Mouse (Mus musculus) liver, embryonic 11.5 days (tissue): ENCODE results near the gene Cyb561d2. TPM values are rescaled to one million over a fixed set of nuclear protein-coding genes. Genes with fewer than 3 reads are reported as not detected.
"Not testable (repeated sequence)": the region's sequence is repeated elsewhere in the genome, so short reads cannot be mapped to it uniquely, and the experiment has no call there.

Experiments
- ATAC-seq: fragments of 200-750 bp; cut with Nextera tagmentation; replicated peaks from 2 replicates; pipeline ENCODE4 v1.8.0; 2017; ENCODE audit warnings: moderate number of reproducible peaks, mild to moderate bottlenecking, moderate TSS enrichment, moderate library complexity; ENCODE audit not compliant: low FRiP score
- DNase-seq: peaks from one replicate; pipeline ENCODE4 v3.0.0-alpha.2; 2017; ENCODE audit warnings: low spot score
- H3K27ac ChIP-seq: fragments of 300-500 bp; sonication (generic); 2 replicates; pipeline ENCODE4 v1.5.1; 2014; ENCODE audit warnings: mild to moderate bottlenecking, low read depth, low read length, control low read depth
- H3K27me3 ChIP-seq: fragments of 300-500 bp; sonication (generic); replicated peaks from 2 replicates; pipeline ENCODE4 v1.6.1; 2014; ENCODE audit warnings: low read length, mixed read lengths; ENCODE audit not compliant: control insufficient read depth, insufficient read depth
- H3K36me3 ChIP-seq: fragments of 300-500 bp; sonication (generic); 2 replicates; pipeline ENCODE4 v1.6.1; 2014; ENCODE audit warnings: mild to moderate bottlenecking, low read length, moderate library complexity, mixed read lengths; ENCODE audit not compliant: control insufficient read depth, insufficient read depth
- H3K4me1 ChIP-seq: fragments of 300-500 bp; sonication (generic); replicated peaks from 2 replicates; pipeline ENCODE4 v1.6.1; 2014; ENCODE audit warnings: low read length, mixed read lengths; ENCODE audit not compliant: control insufficient read depth, insufficient read depth
- H3K4me2 ChIP-seq: fragments of 300-500 bp; sonication (generic); 2 replicates; pipeline ENCODE4 v1.6.1; 2014; ENCODE audit warnings: mild to moderate bottlenecking, control low read depth, moderate library complexity
- H3K4me3 ChIP-seq: fragments of 300-500 bp; sonication (generic); 2 replicates; pipeline ENCODE4 v1.5.1; 2014; ENCODE audit warnings: low read depth, low read length, control low read depth
- H3K9ac ChIP-seq: fragments of 300-500 bp; sonication (generic); 2 replicates; pipeline ENCODE4 v1.6.1; 2014; ENCODE audit warnings: low read depth, low read length, control low read depth
- H3K9me3 ChIP-seq: fragments of 300-500 bp; sonication (generic); 2 replicates; pipeline ENCODE4 v1.6.1; 2016; ENCODE audit warnings: low read length, inconsistent platforms, mixed read lengths; ENCODE audit not compliant: control insufficient read depth
- WGBS: fragments of 180-500 bp; shearing (Covaris S2); extraction: QIAGEN DNeasy Blood & Tissue Kit; methylation state at CpG from one replicate; pipeline ENCODE4 v1.1.7; 2014; 5-methylcytosine and 5-hydroxymethylcytosine counted together
- polyA plus RNA-seq: library from polyadenylated mRNA; unstranded; fragments of >200 nt; fragmentation: Nextera tagmentation; extraction: Ambion mirVana; gene quantifications from 2 replicates; pipeline ENCODE4 v1.2.1, GENCODE M21; 2014

The Cyb561d2 gene
- polyA plus RNA-seq, 1 experiment from 2014 or later = 28.9 TPM

- Histone ChIP-seq H3K4me1 (peaks cover 62% of the 10 kb centered on the region), H3K27ac (peak within 1 kb of the TSS; percentile 80), H3K9me3 (no peaks in the 10 kb centered on the region), H3K4me3 (peak within 1 kb of the TSS; percentile 80), H3K9ac (peak within 1 kb of the TSS; percentile 84), H3K36me3 (peaks cover 23% of the 10 kb centered on the region), H3K27me3 (no peaks in the 10 kb centered on the region), H3K4me2 (peak within 1 kb of the TSS; percentile 78)
- WGBS = 27% methylated on average over 18 of the region's 18 CpGs
- ATAC-seq (no peak), DNase-seq (no peak)
These were observed 25.8 kb upstream of the Cyb561d2 start, which contains the start of gene Hyal2 for GRCm38 (mm10) chr9:107567702-107568319. TSS of gene Hyal2 (plus strand) at chr9:107567945.

- Histone ChIP-seq H3K27ac (peak overlapping the region; percentile 80), H3K4me2 (peak overlapping the region; percentile 78), H3K27me3 (no peaks in the 10 kb centered on the region), H3K9me3 (no peaks in the 10 kb centered on the region), H3K4me1 (peaks cover 56% of the 10 kb centered on the region), H3K9ac (no peak overlapping the region; the same call in 1 of the 2 replicates), H3K4me3 (no peak overlapping the region; the same call in 1 of the 2 replicates), H3K36me3 (peaks cover 18% of the 10 kb centered on the region)
- 57% methylated on average over 3 of the region's 3 CpGs for WGBS
- ATAC-seq = no peak
- DNase-seq = no peak
These were observed 24.9 kb upstream of the Cyb561d2 start for GRCm38 (mm10) chr9:107566855-107567254.

- peak overlapping the region; percentile 78 for H3K4me2 ChIP-seq
- DNase-seq (peak; percentile 75), ATAC-seq (no peak)
- 0 out of 2 replicates have a peak overlapping the region, but pooled peaks have one; percentile 9 for H3K9ac ChIP-seq
- no peaks in the 10 kb centered on the region for H3K27me3 ChIP-seq
- H3K36me3 ChIP-seq = peaks cover 19% of the 10 kb centered on the region
- H3K4me1 ChIP-seq = peaks cover 49% of the 10 kb centered on the region
- H3K9me3 ChIP-seq = no peaks in the 10 kb centered on the region
- H3K4me3 ChIP-seq = no peak overlapping the region
- peak overlapping the region; percentile 80 for H3K27ac ChIP-seq
- 54% methylated on average over 15 of the region's 15 CpGs for WGBS
These were observed 24.2 kb upstream of the Cyb561d2 start for GRCm38 (mm10) chr9:107566041-107566709.

GRCm38 (mm10) chr9:107565556-107565955 is 23.6 kb upstream of the Cyb561d2 start:
- Histone ChIP-seq H3K4me1 (peaks cover 43% of the 10 kb centered on the region), H3K4me2 (peak overlapping the region; percentile 37), H3K36me3 (peaks cover 23% of the 10 kb centered on the region), H3K4me3 (peak overlapping the region; percentile 21)
- WGBS = 43% methylated on average over 5 of the region's 5 CpGs
- H3K9me3 ChIP-seq, DNase-seq, ATAC-seq, H3K27ac ChIP-seq, H3K9ac ChIP-seq, H3K27me3 ChIP-seq: not testable (repeated sequence)

- WGBS = under 1% methylated on average over 46 of the region's 46 CpGs
These were observed 21.1 kb upstream of the Cyb561d2 start, which contains the start of gene Tusc2 for GRCm38 (mm10) chr9:107563029-107563581. TSS of gene Tusc2 (plus strand) at chr9:107563255.

GRCm38 (mm10) chr9:107556346-107556745 is 14.4 kb upstream of the Cyb561d2 start:
- H3K4me3 ChIP-seq = peak overlapping the region; percentile 79
- H3K9me3 ChIP-seq = no peaks in the 10 kb centered on the region
- no peak for DNase-seq
- no peak overlapping the region; the same call in 1 of the 2 replicates for H3K27ac ChIP-seq
- H3K36me3 ChIP-seq = peaks cover 42% of the 10 kb centered on the region
- peak overlapping the region; percentile 89 for H3K9ac ChIP-seq
- no peak for ATAC-seq
- H3K27me3 ChIP-seq = no peaks in the 10 kb centered on the region
- H3K4me2 ChIP-seq = peak overlapping the region; percentile 99
- peaks cover 38% of the 10 kb centered on the region for H3K4me1 ChIP-seq
- WGBS = 62% methylated on average over 3 of the region's 3 CpGs

More at GRCm38 (mm10) chr9:107563029-107563581, 21.1 kb upstream of the Cyb561d2 start, which contains the start of gene Tusc2:
- Histone ChIP-seq H3K4me3 (peak within 1 kb of the TSS; percentile 95), H3K27ac (peak within 1 kb of the TSS; percentile 65; the same call in 1 of the 2 replicates), H3K9ac (peak within 1 kb of the TSS; percentile 89), H3K27me3 (no peaks in the 10 kb centered on the region), H3K36me3 (peaks cover 45% of the 10 kb centered on the region), H3K9me3 (no peaks in the 10 kb centered on the region), H3K4me1 (peaks cover 33% of the 10 kb centered on the region), H3K4me2 (peak within 1 kb of the TSS; percentile 95)
- peak; percentile 94 for ATAC-seq
- DNase-seq = peak; percentile 90

GRCm38 (mm10) chr9:107555701-107556100 is 13.7 kb upstream of the Cyb561d2 start:
- ATAC-seq (no peak), DNase-seq (no peak)
- Histone ChIP-seq H3K27me3 (no peaks in the 10 kb centered on the region), H3K36me3 (peaks cover 35% of the 10 kb centered on the region), H3K9ac (peak overlapping the region; percentile 89), H3K27ac (peak overlapping the region; percentile 42; the same call in 1 of the 2 replicates), H3K4me3 (peak overlapping the region; percentile 79), H3K9me3 (no peaks in the 10 kb centered on the region), H3K4me2 (peak overlapping the region; percentile 99), H3K4me1 (peaks cover 45% of the 10 kb centered on the region)
- 35% methylated on average over 2 of the region's 2 CpGs for WGBS

GRCm38 (mm10) chr9:107555031-107555457 is 13.1 kb upstream of the Cyb561d2 start:
- WGBS = under 1% methylated on average over 23 of the region's 23 CpGs
- peak overlapping the region; percentile 95 for H3K27ac ChIP-seq
- peak overlapping the region; percentile 79 for H3K4me3 ChIP-seq
- peaks cover 48% of the 10 kb centered on the region for H3K4me1 ChIP-seq
- ATAC-seq = peak; percentile 10
- peaks cover 30% of the 10 kb centered on the region for H3K36me3 ChIP-seq
- no peak for DNase-seq
- peak overlapping the region; percentile 99 for H3K4me2 ChIP-seq
- peak overlapping the region; percentile 89 for H3K9ac ChIP-seq
- H3K27me3 ChIP-seq = no peaks in the 10 kb centered on the region
- H3K9me3 ChIP-seq = no peaks in the 10 kb centered on the region
